Mouse (Mus musculus) thymus, postnatal 4 days (tissue): ENCODE results near the gene Agbl5.
A peak's percentile ranks its signal among the peaks of the same experiment; 100 is the strongest.

ENCODE experiments used
- DNase-seq: peaks from one replicate; pipeline ENCODE4 v3.0.0; 2021

The Agbl5 gene

GRCm38 (mm10) chr5:30889088-30889754 lies 727 bp downstream of the Agbl5 start:
- no peak for DNase-seq

GRCm38 (mm10) chr5:30890375-30890774 lies 1.9 kb downstream of the Agbl5 start:
- no peak for DNase-seq

- DNase-seq, result no peak
Observed at GRCm38 (mm10) chr5:30901860-30902259, 13.4 kb downstream of the Agbl5 start.

- peak; percentile 98 for DNase-seq
Observed at GRCm38 (mm10) chr5:30907413-30908059, 19.0 kb downstream of the Agbl5 start, which contains the start of gene Ost4. Gene Ost4, minus strand, starts transcription at chr5:30907788.

GRCm38 (mm10) chr5:30908426-30909299 lies 20.2 kb downstream of the Agbl5 start:
- peak; percentile 48 for DNase-seq

GRCm38 (mm10) chr5:30909300-30909659 lies 20.8 kb downstream of the Agbl5 start:
- DNase-seq, result peak; percentile 9

GRCm38 (mm10) chr5:30909863-30910262 lies 21.4 kb downstream of the Agbl5 start:
- DNase-seq, result no peak

- DNase-seq, result no peak
Observed at GRCm38 (mm10) chr5:30910481-30910880, 22.0 kb downstream of the Agbl5 start.

GRCm38 (mm10) chr5:30912156-30912555 lies 23.7 kb downstream of the Agbl5 start:
- DNase-seq, result no peak

GRCm38 (mm10) chr5:30913060-30913841 lies 24.8 kb downstream of the Agbl5 start, which contains the start of gene Emilin1:
Gene Emilin1, plus strand, starts transcription at chr5:30913402.
- peak; percentile 65 for DNase-seq

GRCm38 (mm10) chr5:30914101-30914635 lies 25.7 kb downstream of the Agbl5 start:
- DNase-seq, result peak; percentile 51

- DNase-seq, result peak; percentile 48
Observed at GRCm38 (mm10) chr5:30914849-30915248, 26.4 kb downstream of the Agbl5 start.

- DNase-seq, result peak; percentile 71
Observed at GRCm38 (mm10) chr5:30915456-30915855, 27.0 kb downstream of the Agbl5 start.

GRCm38 (mm10) chr5:30915974-30916433 lies 27.5 kb downstream of the Agbl5 start:
- DNase-seq, result peak; percentile 76

GRCm38 (mm10) chr5:30916841-30917240 lies 28.3 kb downstream of the Agbl5 start:
- DNase-seq, result no peak

GRCm38 (mm10) chr5:30917348-30917747 lies 28.9 kb downstream of the Agbl5 start:
- no peak for DNase-seq

GRCm38 (mm10) chr5:30917891-30918670 lies 29.6 kb downstream of the Agbl5 start:
- no peak for DNase-seq

GRCm38 (mm10) chr5:30918691-30919090 lies 30.2 kb downstream of the Agbl5 start:
- DNase-seq, result no peak

- no peak for DNase-seq
Observed at GRCm38 (mm10) chr5:30919831-30920614, 31.5 kb downstream of the Agbl5 start.

GRCm38 (mm10) chr5:30920621-30921020 lies 32.1 kb downstream of the Agbl5 start:
- DNase-seq, result no peak
